ENCODE assay signal across 24 mouse cellular contexts in genomic region chr14:17087828-17088227, GRCm38 (mm10).
"Had no signal": no experiment of that assay in that cellular context is flagged by ENCODE, and none has a peak within 500 bp of the region (broad histone marks: within the 10 kb centered on the region; RNA-seq: fewer than 3 reads in every experiment).

No protein-coding gene starts in this region.

- H3K9me3 ChIP-seq: heart, embryonic 13.5 days; heart, embryonic 15.5 days; hindbrain, embryonic 13.5 days; hindbrain, embryonic 15.5 days; limb, embryonic 10.5 days; limb, embryonic 12.5 days; liver, embryonic 13.5 days had no signal

- DNase-seq: gastrocnemius, adult 2 months; gastrocnemius, postnatal 10 days; gastrocnemius, postnatal 36 days; heart, adult 11 months; heart, adult 2 months; heart, postnatal 14 days; heart, postnatal 36 days; kidney, adult 18-20 months; kidney, adult 8-10 months; kidney, postnatal 10 days; kidney, postnatal 25 days; kidney, postnatal 4 days; liver; liver, embryonic 13.5 days had no signal

- H3K4me2 ChIP-seq: heart, embryonic 11.5 days; heart, embryonic 13.5 days; heart, embryonic 15.5 days; hindbrain, embryonic 13.5 days; hindbrain, embryonic 15.5 days; limb, embryonic 12.5 days; liver, embryonic 11.5 days; liver, embryonic 13.5 days had no signal

- H3K4me1 ChIP-seq: limb, embryonic 10.5 days; limb, embryonic 12.5 days; liver, embryonic 13.5 days had no signal

- H3K4me3 ChIP-seq: gastrocnemius, adult 2 months; heart, adult 2 months; heart, embryonic 13.5 days; heart, embryonic 15.5 days; hindbrain, embryonic 13.5 days; hindbrain, embryonic 15.5 days; left cerebral cortex, adult 2 months; limb, embryonic 10.5 days; limb, embryonic 12.5 days; liver, embryonic 13.5 days had no signal

- H3K27ac ChIP-seq: gastrocnemius, adult 2 months; heart, adult 2 months; heart, embryonic 13.5 days; heart, embryonic 15.5 days; hindbrain, embryonic 13.5 days; hindbrain, embryonic 15.5 days; hindbrain, postnatal 0 days; left cerebral cortex, adult 2 months; limb, embryonic 10.5 days; limb, embryonic 12.5 days; liver, embryonic 13.5 days had no signal

- H3K9ac ChIP-seq: heart, embryonic 13.5 days; heart, embryonic 15.5 days; hindbrain, embryonic 13.5 days; hindbrain, embryonic 15.5 days; limb, embryonic 12.5 days; liver, embryonic 13.5 days had no signal

- ATAC-seq: hindbrain, postnatal 0 days had no signal

- H3K27me3 ChIP-seq: heart, embryonic 13.5 days; heart, embryonic 15.5 days; hindbrain, embryonic 13.5 days; hindbrain, embryonic 15.5 days; limb, embryonic 12.5 days; liver, embryonic 13.5 days had no signal

- H3K36me3 ChIP-seq: heart, embryonic 13.5 days; heart, embryonic 15.5 days; hindbrain, embryonic 13.5 days; hindbrain, embryonic 15.5 days; limb, embryonic 10.5 days; limb, embryonic 12.5 days; liver, embryonic 13.5 days had no signal
